Comparison of ENCODE assay signal across 20 mouse cellular contexts in the genomic region with DNA sequence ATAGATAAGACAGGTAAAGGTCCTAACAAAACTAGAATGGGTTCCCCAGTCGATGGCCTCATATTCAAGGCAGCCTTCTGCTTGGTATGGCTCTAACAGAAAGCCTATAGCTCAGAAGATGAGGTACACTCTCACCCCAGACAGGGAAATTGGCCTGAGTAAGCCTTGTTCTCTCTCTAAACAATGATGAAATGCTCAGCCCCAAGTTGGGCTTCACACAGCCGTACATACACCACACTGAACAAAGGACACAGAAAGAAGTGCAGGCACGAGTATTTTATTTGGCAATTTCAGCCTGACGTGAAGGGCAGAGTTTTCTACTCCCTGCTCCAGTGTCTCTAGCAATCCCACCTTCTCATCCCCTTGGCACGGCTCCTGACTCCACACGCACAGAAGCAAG. TPM values are rescaled to one million over a fixed set of nuclear protein-coding genes. Genes with fewer than 3 reads are reported as not detected.
DNase-seq lines count a peak whose midpoint lies in the region; ATAC-seq and TF ChIP-seq lines count a peak whose summit lies in the region.
"Had no signal": no experiment of that assay in that cellular context is flagged by ENCODE, and none has a peak within 500 bp of the region (broad histone marks: within the 10 kb centered on the region; RNA-seq: fewer than 3 reads in every experiment).

No protein-coding gene starts in this region.

- H3K27me3 ChIP-seq in forebrain, embryonic 11.5 days (ENCODE audit: control insufficient read depth, insufficient read depth, low read length), result no peaks in the 10 kb centered on the region
- H3K27me3 ChIP-seq in forebrain, embryonic 16.5 days (replicated peaks; ENCODE audit: control insufficient read depth, insufficient read depth, low read length), result no peaks in the 10 kb centered on the region
- no peaks in the 10 kb centered on the region for H3K27me3 ChIP-seq in liver, adult 2 months (ENCODE audit: control insufficient read depth, insufficient read depth, low read length)
- no peaks in the 10 kb centered on the region for H3K27me3 ChIP-seq in liver, embryonic 12.5 days (replicated peaks)
- H3K27me3 ChIP-seq: heart, embryonic 15.5 days; hindbrain, embryonic 15.5 days had no signal

- H3K4me1 ChIP-seq in forebrain, embryonic 11.5 days (replicated peaks; ENCODE audit: control insufficient read depth, insufficient read depth, low read length), result no peaks in the 10 kb centered on the region
- H3K4me1 ChIP-seq in forebrain, embryonic 16.5 days (replicated peaks; ENCODE audit: control insufficient read depth, insufficient read depth, low read length), result no peaks in the 10 kb centered on the region
- peaks cover 22% of the 10 kb centered on the region for H3K4me1 ChIP-seq in liver, adult 2 months (ENCODE audit: control insufficient read depth, insufficient read depth, low read length)
- H3K4me1 ChIP-seq in liver, embryonic 12.5 days, result no peaks in the 10 kb centered on the region
- no peaks in the 10 kb centered on the region for H3K4me1 ChIP-seq in brown adipose tissue, adult 24 weeks (ENCODE audit: control insufficient read depth, insufficient read depth, insufficient read length, low read length)
- H3K4me1 ChIP-seq: embryonic facial prominence, embryonic 10.5 days; heart, embryonic 15.5 days; hindbrain, embryonic 10.5 days; hindbrain, embryonic 15.5 days had no signal

- H3K4me2 ChIP-seq in forebrain, embryonic 11.5 days (ENCODE audit: low read depth, low read length, severe bottlenecking), result no peak overlapping the region
- no peak overlapping the region for H3K4me2 ChIP-seq in forebrain, embryonic 16.5 days (ENCODE audit: low read length)
- H3K4me2 ChIP-seq in liver, embryonic 12.5 days, result no peak overlapping the region
- H3K4me2 ChIP-seq: heart, embryonic 15.5 days; hindbrain, embryonic 15.5 days had no signal

- no peak overlapping the region for H3K27ac ChIP-seq in forebrain, embryonic 11.5 days (ENCODE audit: low read depth, low read length)
- no peak overlapping the region for H3K27ac ChIP-seq in forebrain, embryonic 16.5 days (ENCODE audit: low read length)
- peak overlapping the region; percentile 64 for H3K27ac ChIP-seq in liver, adult 2 months (replicated peaks; ENCODE audit: insufficient read depth, low read depth, low read length)
- H3K27ac ChIP-seq in liver, embryonic 12.5 days, result no peak overlapping the region
- H3K27ac ChIP-seq in brown adipose tissue, adult 24 weeks (replicated peaks; ENCODE audit: low read depth, low read length), result peak overlapping the region; percentile 23; the same call in 1 of the 2 replicates
- H3K27ac ChIP-seq: embryonic facial prominence, embryonic 10.5 days; heart, embryonic 15.5 days; hindbrain, embryonic 10.5 days; hindbrain, embryonic 15.5 days had no signal

- 83% methylated on average over 6 of the region's 6 CpGs for WGBS in forebrain, embryonic 11.5 days
- WGBS in forebrain, embryonic 16.5 days, result 81% methylated on average over 6 of the region's 6 CpGs
- 25% methylated on average over 6 of the region's 6 CpGs for WGBS in liver, adult 2 months
- 68% methylated on average over 6 of the region's 6 CpGs for WGBS in liver, embryonic 12.5 days (ENCODE audit: insufficient replicate concordance)

- ATAC-seq in forebrain, embryonic 11.5 days (replicated peaks; ENCODE audit: low FRiP score), result no peak
- ATAC-seq in forebrain, embryonic 16.5 days, result no peak
- ATAC-seq in liver, embryonic 12.5 days, result no peak
- ATAC-seq: CD4-positive, CD25-positive, alpha-beta regulatory T cell, adult 4 months; forebrain, embryonic 14.5 days had no signal

- peak; percentile 26 for DNase-seq in forebrain, embryonic 11.5 days (ENCODE audit: low spot score)
- DNase-seq in liver, adult 2 months (ENCODE audit: extremely low read depth, low read depth, low spot score), result peak; percentile 90
- no peak for DNase-seq in ovary, postnatal 36 days (ENCODE audit: low spot score)
- DNase-seq in ovary, adult 18-20 months (ENCODE audit: low spot score), result no peak
- DNase-seq: adrenal gland, postnatal 14 days; B cell, adult 2 months; cerebellum, adult 9-11 months; cerebellum, postnatal 36 days; gastrocnemius, postnatal 36 days; heart, postnatal 14 days had no signal

- peaks cover 2% of the 10 kb centered on the region; the same call in 1 of the 2 replicates for H3K9me3 ChIP-seq in forebrain, embryonic 11.5 days (ENCODE audit: control insufficient read depth, low read length)
- H3K9me3 ChIP-seq in forebrain, embryonic 16.5 days (ENCODE audit: control insufficient read depth, low read length), result no peaks in the 10 kb centered on the region
- H3K9me3 ChIP-seq in liver, embryonic 12.5 days (replicated peaks), result peaks cover 3% of the 10 kb centered on the region; the same call in 1 of the 2 replicates
- H3K9me3 ChIP-seq: hindbrain, embryonic 15.5 days had no signal

- no peak overlapping the region for H3K4me3 ChIP-seq in forebrain, embryonic 11.5 days (ENCODE audit: low read depth, low read length)
- no peak overlapping the region for H3K4me3 ChIP-seq in forebrain, embryonic 16.5 days (replicated peaks; ENCODE audit: low read length)
- H3K4me3 ChIP-seq in liver, adult 2 months (ENCODE audit: insufficient read depth, low read depth, low read length), result no peak overlapping the region
- no peak overlapping the region for H3K4me3 ChIP-seq in liver, embryonic 12.5 days
- no peak overlapping the region for H3K4me3 ChIP-seq in brown adipose tissue, adult 24 weeks (ENCODE audit: insufficient read depth, low read depth, low read length)
- H3K4me3 ChIP-seq: embryonic facial prominence, embryonic 10.5 days; heart, embryonic 15.5 days; hindbrain, embryonic 10.5 days; hindbrain, embryonic 15.5 days had no signal

- H3K9ac ChIP-seq in forebrain, embryonic 11.5 days (ENCODE audit: low read length), result no peak overlapping the region
- no peak overlapping the region for H3K9ac ChIP-seq in forebrain, embryonic 16.5 days (replicated peaks; ENCODE audit: low read depth, low read length)
- no peak overlapping the region for H3K9ac ChIP-seq in liver, adult 2 months (ENCODE audit: low read depth, low read length)
- no peak overlapping the region for H3K9ac ChIP-seq in liver, embryonic 12.5 days
- H3K9ac ChIP-seq: heart, embryonic 15.5 days; hindbrain, embryonic 15.5 days had no signal

- H3K36me3 ChIP-seq in forebrain, embryonic 11.5 days (ENCODE audit: control insufficient read depth, insufficient read depth, low read length), result no peaks in the 10 kb centered on the region
- H3K36me3 ChIP-seq in forebrain, embryonic 16.5 days (ENCODE audit: control insufficient read depth, insufficient read depth), result no peaks in the 10 kb centered on the region
- peaks cover 2% of the 10 kb centered on the region; the same call in 1 of the 2 replicates for H3K36me3 ChIP-seq in liver, adult 2 months (ENCODE audit: control insufficient read depth, insufficient read depth, low read length)
- H3K36me3 ChIP-seq in liver, embryonic 12.5 days, result no peaks in the 10 kb centered on the region
- H3K36me3 ChIP-seq: embryonic facial prominence, embryonic 10.5 days; G1E; heart, embryonic 15.5 days; hindbrain, embryonic 10.5 days; hindbrain, embryonic 15.5 days had no signal

- no peak for TF ChIP-seq CTCF in liver, adult 2 months (IDR thresholded peaks at IDR 0.05; ENCODE audit: low read depth, low read length)

- peaks cover 9% of the 10 kb centered on the region; the same call in 1 of the 2 replicates for H3K79me2 ChIP-seq in liver, adult 2 months (ENCODE audit: control insufficient read depth, insufficient read depth, low read length)

- no peak for TF ChIP-seq POLR2A in liver, adult 2 months (IDR thresholded peaks at IDR 0.05; ENCODE audit: extremely low read depth, insufficient read depth, low read length)

RNA-seq across cellular contexts. Expression of a gene that starts 0.5 kb away (rescaled TPM):
- polyA plus RNA-seq in forebrain, embryonic 11.5 days (2014; fragmentation: Nextera tagmentation; extraction: Ambion mirVana), result 0.05 TPM in 1 of 2 replicates, not detected in the other
- polyA plus RNA-seq in forebrain, embryonic 16.5 days (2015; fragmentation: Nextera tagmentation; extraction: Ambion mirVana), result 0.16 TPM in 1 of 2 replicates, not detected in the other
- 421 and 487 TPM in 2 replicates for total RNA-seq in liver, adult 2 months (2014; rRNA removed)
- 561 and 742 TPM in 2 replicates for polyA plus RNA-seq in liver, adult 2 months (2012; rRNA removed)
- polyA plus RNA-seq in liver, embryonic 12.5 days (2016; fragmentation: Nextera tagmentation; extraction: Ambion mirVana), result 0.42 and 0.61 TPM in 2 replicates
- 17.7 and 28.0 TPM in 2 replicates for polyA plus RNA-seq in brown adipose tissue, adult 24 weeks (2012; ENCODE audit: insufficient read depth, insufficient read length, missing spikeins)
- polyA plus RNA-seq: CD4-positive, CD25-positive, alpha-beta regulatory T cell, adult 4 months; embryonic facial prominence, embryonic 10.5 days; forebrain, embryonic 14.5 days; G1E; hindbrain, embryonic 10.5 days had no signal

Comparison
In these comparisons a context has a peak if more than half of its experiments do, and no peak if none do; other contexts are left out.
1. H3K27ac ChIP-seq: peak in liver, adult 2 months (single experiment) and brown adipose tissue, adult 24 weeks (single experiment); none in forebrain, embryonic 11.5 days (single experiment), forebrain, embryonic 16.5 days (single experiment) and liver, embryonic 12.5 days (single experiment).
2. RNA of a gene that starts 0.5 kb away (polyA plus RNA-seq): 561 to 742 TPM in liver, adult 2 months; 17.7 to 28.0 TPM in brown adipose tissue, adult 24 weeks, 0.42 to 0.61 TPM in liver, embryonic 12.5 days, 0.16 TPM in forebrain, embryonic 16.5 days and 0.05 TPM in forebrain, embryonic 11.5 days; every median in the first group is over 10 times any median in the second.
3. DNase-seq: peak in forebrain, embryonic 11.5 days (single experiment) and liver, adult 2 months (single experiment); none in ovary, postnatal 36 days (single experiment) and ovary, adult 18-20 months (single experiment).